Mouse (Mus musculus) embryonic facial prominence, embryonic 13.5 days (tissue): ENCODE measurements at regions not wholly inside any gene's neighbourhood (a gene's known extent, or its start where the extent isn't known, plus 50 kb on each side); places are given as distances from the start of the nearest gene placed in this dataset.

ENCODE experiments used
- ATAC-seq: fragments of 200-750 bp; cut with Nextera tagmentation; 2 replicates; pipeline ENCODE4 v1.8.0; 2017; ENCODE audit warnings: low read depth; ENCODE audit not compliant: insufficient number of reproducible peaks, insufficient read depth, low FRiP score, low TSS enrichment
- H3K27ac ChIP-seq: fragments of 300-500 bp; sonication (generic); 2 replicates; pipeline ENCODE4 v1.5.1; 2015; ENCODE audit warnings: moderate library complexity, mild to moderate bottlenecking, inconsistent platforms
- H3K27me3 ChIP-seq: fragments of 300-500 bp; sonication (generic); 2 replicates; pipeline ENCODE4 v1.6.1; 2015; ENCODE audit warnings: mild to moderate bottlenecking, inconsistent platforms
- H3K36me3 ChIP-seq: fragments of 300-500 bp; sonication (generic); 2 replicates; pipeline ENCODE4 v1.6.1; 2015; ENCODE audit warnings: mild to moderate bottlenecking, inconsistent platforms
- H3K4me1 ChIP-seq: fragments of 300-500 bp; sonication (generic); 2 replicates; pipeline ENCODE4 v1.6.1; 2015; ENCODE audit warnings: inconsistent platforms
- H3K4me2 ChIP-seq: fragments of 300-500 bp; sonication (generic); 2 replicates; pipeline ENCODE4 v1.6.1; 2015; ENCODE audit warnings: moderate library complexity, mild to moderate bottlenecking, inconsistent platforms
- H3K4me3 ChIP-seq: fragments of 300-500 bp; sonication (generic); 2 replicates; pipeline ENCODE4 v1.5.1; 2015; ENCODE audit warnings: mild to moderate bottlenecking, inconsistent platforms
- H3K9ac ChIP-seq: fragments of 300-500 bp; sonication (generic); 2 replicates; pipeline ENCODE4 v1.6.1; 2015; ENCODE audit warnings: mild to moderate bottlenecking, inconsistent platforms
- H3K9me3 ChIP-seq: fragments of 300-500 bp; sonication (generic); 2 replicates; pipeline ENCODE4 v1.6.1; 2016; ENCODE audit warnings: inconsistent platforms
- WGBS: fragments of 180-500 bp; shearing (Covaris S2); methylation state at CpG from one replicate; pipeline ENCODE4 v1.1.7; 2015; ENCODE audit warnings: mixed read lengths; 5-methylcytosine and 5-hydroxymethylcytosine counted together

DNA sequence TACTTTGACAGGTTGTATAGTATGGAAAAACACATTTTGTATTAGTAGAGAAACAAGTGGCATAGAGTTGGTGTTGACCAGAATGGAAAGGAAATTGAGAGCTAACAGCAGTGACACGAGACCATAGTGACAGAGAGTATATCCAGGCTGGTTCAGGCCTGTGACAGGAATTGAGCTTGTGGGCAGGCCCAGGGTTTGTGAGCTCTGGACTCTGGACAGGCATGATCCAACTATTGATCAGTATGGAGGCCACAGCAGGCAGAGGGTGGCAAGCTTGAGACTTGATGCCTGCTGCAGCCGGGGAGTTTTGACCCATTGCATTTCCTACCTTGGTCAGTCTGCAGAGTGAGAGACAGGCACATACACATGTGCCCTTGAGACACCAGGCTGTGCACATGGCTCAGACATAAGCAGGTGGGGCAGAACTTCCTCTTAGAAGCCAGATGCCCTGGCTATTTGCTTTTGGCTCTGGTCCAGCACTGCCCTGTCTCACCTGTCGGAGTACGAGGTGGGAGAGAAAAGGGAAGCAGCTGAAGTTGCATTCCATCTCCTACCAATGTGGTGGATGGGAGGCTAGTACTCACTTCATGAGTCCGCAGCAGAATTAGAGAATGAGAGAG is 1006.2 kb upstream of the Cdh20 start:
- H3K36me3 ChIP-seq, result no peaks in the 10 kb centered on the region
- 0 out of 2 replicates have a peak, but pooled peaks have one; percentile 10 for ATAC-seq
- no peaks in the 10 kb centered on the region for H3K4me1 ChIP-seq
- no peaks in the 10 kb centered on the region for H3K27me3 ChIP-seq
- WGBS, result 78% methylated on average over 5 of the region's 5 CpGs
- H3K9ac ChIP-seq, result no peak overlapping the region
- no peak overlapping the region for H3K4me2 ChIP-seq
- H3K4me3 ChIP-seq, result no peak overlapping the region
- H3K27ac ChIP-seq, result no peak overlapping the region
- no peaks in the 10 kb centered on the region for H3K9me3 ChIP-seq

DNA sequence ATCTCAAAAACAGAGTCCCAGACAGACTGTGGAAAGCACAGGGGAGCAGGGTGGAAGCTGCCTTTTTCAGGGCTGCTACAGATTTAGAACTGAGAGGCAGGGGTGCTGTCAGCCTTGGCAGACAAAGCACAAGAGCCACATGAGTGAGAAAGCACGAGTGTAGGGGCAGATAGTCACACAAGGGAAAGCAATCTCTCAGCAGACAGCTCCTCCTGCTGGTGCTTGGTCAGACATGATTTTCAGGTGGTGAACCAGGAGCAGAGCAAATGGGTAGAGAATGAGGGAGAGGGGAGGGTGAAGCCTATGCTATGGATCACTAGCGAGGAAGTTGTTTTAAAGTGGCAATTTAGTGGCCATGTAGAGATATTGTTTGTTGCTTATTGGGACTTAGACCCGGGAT is 1005.6 kb upstream of the Cdh20 start:
- no peak overlapping the region for H3K4me2 ChIP-seq
- H3K4me1 ChIP-seq, result no peaks in the 10 kb centered on the region
- no peak for ATAC-seq
- 47% methylated on average over 3 of the region's 3 CpGs for WGBS
- H3K27me3 ChIP-seq, result no peaks in the 10 kb centered on the region
- no peaks in the 10 kb centered on the region for H3K36me3 ChIP-seq
- no peaks in the 10 kb centered on the region for H3K9me3 ChIP-seq
- H3K27ac ChIP-seq, result no peak overlapping the region
- no peak overlapping the region for H3K4me3 ChIP-seq
- H3K9ac ChIP-seq, result no peak overlapping the region

DNA sequence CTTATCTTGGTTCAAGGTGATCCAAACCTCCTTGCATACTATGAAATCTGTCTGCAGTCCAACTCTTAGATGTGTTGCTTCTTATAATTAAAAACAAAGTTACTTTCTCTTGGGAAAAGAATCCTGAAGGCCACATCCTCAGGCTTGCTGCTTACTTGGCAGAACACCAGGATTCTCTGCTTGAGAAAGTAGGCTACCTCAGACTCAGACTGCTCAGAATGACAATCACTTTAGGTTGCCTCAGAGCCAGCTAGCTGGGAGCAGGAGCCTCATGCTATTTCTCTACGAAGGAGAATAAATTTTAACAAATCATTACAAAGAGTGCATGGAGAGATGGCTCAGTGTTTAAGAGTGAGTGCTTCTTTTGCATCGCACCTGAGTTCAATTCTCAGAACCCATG is 1001.0 kb upstream of the Cdh20 start:
- Histone ChIP-seq H3K4me1 (no peaks in the 10 kb centered on the region), H3K27me3 (no peaks in the 10 kb centered on the region), H3K4me3 (no peak overlapping the region), H3K4me2 (no peak overlapping the region), H3K9ac (no peak overlapping the region), H3K9me3 (no peaks in the 10 kb centered on the region), H3K27ac (no peak overlapping the region), H3K36me3 (no peaks in the 10 kb centered on the region)
- ATAC-seq, result no peak
- 68% methylated on average over 2 of the region's 2 CpGs for WGBS

DNA sequence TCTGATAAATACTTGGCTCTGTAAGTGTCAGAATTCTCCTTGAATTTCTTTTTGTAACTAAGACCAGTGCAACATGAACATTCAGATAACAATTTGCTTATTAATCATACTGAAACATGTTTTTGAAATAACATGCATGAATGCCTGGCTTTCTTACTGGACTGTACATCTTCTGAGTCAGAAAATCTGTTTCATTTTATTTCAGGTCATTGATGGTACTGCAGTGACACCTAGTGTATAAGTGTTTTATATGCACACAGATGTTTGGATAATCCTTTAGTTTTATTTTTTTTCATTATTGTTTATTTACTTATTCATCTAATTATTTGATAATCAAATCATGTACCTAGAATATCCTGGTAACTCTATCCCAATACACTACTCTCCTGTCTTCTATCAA is 983.6 kb upstream of the Cdh20 start:
- Histone ChIP-seq H3K9me3 (no peaks in the 10 kb centered on the region), H3K9ac (no peak overlapping the region), H3K4me1 (no peaks in the 10 kb centered on the region), H3K4me2 (no peak overlapping the region), H3K36me3 (no peaks in the 10 kb centered on the region), H3K27me3 (no peaks in the 10 kb centered on the region), H3K4me3 (no peak overlapping the region), H3K27ac (no peak overlapping the region)
- no peak for ATAC-seq

DNA sequence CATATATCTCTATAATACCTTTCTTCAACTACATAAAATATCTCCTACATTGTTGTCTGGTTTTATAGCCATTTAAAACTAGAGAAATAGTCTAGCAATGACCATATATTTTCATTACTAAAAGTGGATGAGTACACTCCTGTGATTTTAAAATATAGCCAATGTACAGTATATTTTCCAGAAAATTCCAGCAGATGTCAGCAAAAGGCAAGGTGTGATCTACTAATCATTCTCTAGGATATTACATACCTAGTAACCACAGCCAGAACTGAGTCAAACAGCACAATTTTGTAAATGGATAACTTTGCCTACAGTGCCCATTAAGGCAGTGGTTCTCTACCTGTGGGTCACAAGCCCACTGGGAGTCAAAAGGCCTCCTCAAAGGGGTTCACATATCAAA is 972.0 kb upstream of the Cdh20 start:
- no peak overlapping the region for H3K9ac ChIP-seq

DNA sequence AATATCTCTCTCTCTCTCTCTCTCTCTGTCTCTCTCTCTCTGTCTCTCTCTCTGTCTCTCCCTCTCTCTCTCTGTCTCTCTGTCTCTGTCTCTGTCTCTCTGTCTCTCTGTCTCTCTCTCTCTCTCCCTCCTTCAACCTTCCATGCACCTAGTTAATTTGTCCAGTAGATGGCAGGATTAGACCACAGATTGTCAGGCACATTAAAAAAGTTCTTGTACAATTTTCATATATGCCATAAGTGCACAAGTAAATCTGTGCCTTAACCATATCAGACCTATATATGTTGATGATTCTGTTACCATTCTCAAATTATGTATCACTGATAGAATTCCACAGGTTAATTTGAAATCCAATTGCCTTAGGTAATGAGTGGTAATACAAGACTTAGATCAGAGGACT is 969.0 kb upstream of the Cdh20 start:
- no peak overlapping the region for H3K4me2 ChIP-seq
- no peaks in the 10 kb centered on the region for H3K9me3 ChIP-seq
- H3K4me3 ChIP-seq, result no peak overlapping the region
- H3K27me3 ChIP-seq, result no peaks in the 10 kb centered on the region
- H3K9ac ChIP-seq, result no peak overlapping the region
- H3K27ac ChIP-seq, result no peak overlapping the region
- no peaks in the 10 kb centered on the region for H3K36me3 ChIP-seq
- no peak for ATAC-seq
- H3K4me1 ChIP-seq, result no peaks in the 10 kb centered on the region

More for the DNA sequence above, 972.0 kb upstream of the Cdh20 start:
- H3K4me2 ChIP-seq, result no peak overlapping the region
- no peaks in the 10 kb centered on the region for H3K4me1 ChIP-seq
- no peaks in the 10 kb centered on the region for H3K9me3 ChIP-seq
- no peak overlapping the region for H3K4me3 ChIP-seq
- ATAC-seq, result no peak
- H3K27ac ChIP-seq, result no peak overlapping the region
- H3K27me3 ChIP-seq, result no peaks in the 10 kb centered on the region
- H3K36me3 ChIP-seq, result no peaks in the 10 kb centered on the region

DNA sequence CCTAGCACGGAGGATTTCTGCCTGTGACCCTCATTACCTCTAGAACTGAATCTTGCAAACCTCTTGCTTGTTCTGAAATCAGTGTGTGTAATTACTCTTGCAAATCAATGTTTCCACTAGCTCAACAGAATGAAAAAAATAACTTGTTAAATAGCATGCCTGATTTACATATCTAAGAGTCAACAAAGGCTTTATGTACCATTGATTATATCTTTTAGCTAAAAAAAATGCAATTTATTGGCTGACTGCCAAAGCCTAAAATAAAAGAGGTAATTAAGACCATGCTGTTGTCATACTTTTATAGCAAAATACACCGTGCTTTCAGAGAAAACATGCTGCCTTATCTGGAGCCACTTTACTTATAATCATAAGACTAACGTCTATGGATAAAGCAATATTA is 950.4 kb upstream of the Cdh20 start:
- no peaks in the 10 kb centered on the region for H3K27me3 ChIP-seq
- H3K9ac ChIP-seq, result no peak overlapping the region
- ATAC-seq, result no peak
- no peaks in the 10 kb centered on the region for H3K36me3 ChIP-seq
- no peak overlapping the region for H3K27ac ChIP-seq
- WGBS, result 47% methylated on average over 3 of the region's 3 CpGs
- H3K4me2 ChIP-seq, result no peak overlapping the region
- H3K9me3 ChIP-seq, result no peaks in the 10 kb centered on the region
- no peaks in the 10 kb centered on the region for H3K4me1 ChIP-seq
- no peak overlapping the region for H3K4me3 ChIP-seq
